Mouse (Mus musculus) B cell, adult 62 days (primary cell): Measurements from ENCODE around the gene Gm5072. TPM values are rescaled to one million over a fixed set of nuclear protein-coding genes. Genes with fewer than 3 reads are reported as not detected.

Experiments used
- total RNA-seq: library from RNA; stranded (reverse); gene quantifications from 4 replicates; pipeline ENCODE4 v1.2.4, GENCODE M21; 2023

The Gm5072 gene
- not detected in 4 replicates for total RNA-seq

GRCm38 (mm10) chrX:91392200-91392599 is at the start of gene Gm5072:
TSS of gene Gm5072 (plus strand) at chrX:91392500.

Other genes with a start within 250 kb of the Gm5072 start
- gene Mageb2, start 60.8 kb upstream of the Gm5072 start, total RNA-seq = not detected in 4 replicates
- gene Gm8914, start 87.6 kb downstream of the Gm5072 start, total RNA-seq = not detected in 4 replicates
- gene 1700084M14Rik, start 183.4 kb downstream of the Gm5072 start, total RNA-seq = not detected in 4 replicates
- gene Gm14781, start 239.7 kb downstream of the Gm5072 start, total RNA-seq = not detected in 4 replicates